Mouse (Mus musculus) olfactory bulb, adult 2 months (tissue): ENCODE data around the gene Bank1. TPM values are rescaled to one million over a fixed set of nuclear protein-coding genes. Genes with fewer than 3 reads are reported as not detected.

Experiments
- H3K27ac ChIP-seq: fragments of 200-500 bp; 2 replicates; pipeline ENCODE4 v1.5.1; 2012; ENCODE audit warnings: low read depth, low read length; ENCODE audit not compliant: insufficient read depth
- H3K4me1 ChIP-seq: fragments of 200-500 bp; 2 replicates; pipeline ENCODE4 v1.6.1; 2012; ENCODE audit warnings: low read length; ENCODE audit not compliant: control insufficient read depth, insufficient read depth
- H3K4me3 ChIP-seq: fragments of 200-500 bp; 2 replicates; pipeline ENCODE4 v1.5.1; 2012; ENCODE audit warnings: mild to moderate bottlenecking, low read depth, low read length, moderate library complexity; ENCODE audit not compliant: insufficient read depth
- CTCF ChIP-seq: fragments of 200-500 bp; IDR thresholded peaks from 2 replicates; pipeline ENCODE4 v1.5.1; 2012; ENCODE audit warnings: low read depth, mild to moderate bottlenecking, low read length, moderate library complexity; ENCODE audit not compliant: insufficient read depth
- POLR2A ChIP-seq: fragments of 200-500 bp; IDR thresholded peaks from 2 replicates; pipeline ENCODE4 v1.6.1; 2012; ENCODE audit warnings: mild to moderate bottlenecking, low read depth, low read length, moderate library complexity; ENCODE audit not compliant: insufficient read depth
- WGBS: fragments of 180-500 bp; shearing (Covaris S2); methylation state at CpG from one replicate; pipeline ENCODE4 v1.1.7; 2018; 5-methylcytosine and 5-hydroxymethylcytosine counted together
- polyA plus RNA-seq: library from polyadenylated mRNA; stranded (reverse); fragments of >200 nt; gene quantifications from 2 replicates; pipeline ENCODE4 v1.2.4, GENCODE M21; 2012; ENCODE audit warnings: low replicate concordance; ENCODE audit not compliant: missing spikeins, insufficient read depth, insufficient read length

Gene Bank1
- polyA plus RNA-seq, 1 experiment: not detected

GRCm38 (mm10) chr3:136155555-136155954 lies 170.3 kb downstream of the Bank1 start:
- Histone ChIP-seq H3K4me3 (no peak overlapping the region), H3K4me1 (no peaks in the 10 kb centered on the region), H3K27ac (no peak overlapping the region)
- no peak for TF ChIP-seq CTCF
- WGBS: 70% methylated on average over 1 of the region's 1 CpGs

- Histone ChIP-seq H3K27ac (no peak overlapping the region), H3K4me1 (no peaks in the 10 kb centered on the region), H3K4me3 (no peak overlapping the region)
- TF ChIP-seq CTCF (no peak), POLR2A (no peak)
- WGBS: 80% methylated on average over 3 of the region's 3 CpGs
Measured at GRCm38 (mm10) chr3:136150886-136151285, 175.0 kb downstream of the Bank1 start.

DNA sequence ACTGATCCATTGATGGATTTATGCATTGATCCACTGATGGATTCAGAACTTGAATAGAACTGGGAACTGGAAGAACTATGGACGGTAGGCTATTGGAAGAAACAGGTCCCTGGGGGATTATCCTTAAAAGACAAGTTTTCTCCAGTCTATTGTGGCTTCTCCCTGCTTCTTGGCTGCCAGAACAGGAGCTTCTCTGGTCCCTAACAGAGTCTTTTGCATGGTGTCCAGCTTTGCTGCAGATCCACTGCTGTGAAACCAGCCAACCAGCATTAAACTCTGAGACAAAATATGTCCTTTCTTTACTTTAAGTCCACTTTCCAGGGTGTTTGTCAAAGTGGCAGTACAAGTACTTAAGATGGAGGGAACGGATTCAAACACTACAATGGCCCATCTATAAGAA lies 178.7 kb downstream of the Bank1 start:
- no peak overlapping the region for H3K4me3 ChIP-seq
- 89% methylated on average over 2 of the region's 2 CpGs for WGBS
- H3K4me1 ChIP-seq: no peaks in the 10 kb centered on the region
- no peak for TF ChIP-seq CTCF
- no peak for TF ChIP-seq POLR2A
- no peak overlapping the region for H3K27ac ChIP-seq

DNA sequence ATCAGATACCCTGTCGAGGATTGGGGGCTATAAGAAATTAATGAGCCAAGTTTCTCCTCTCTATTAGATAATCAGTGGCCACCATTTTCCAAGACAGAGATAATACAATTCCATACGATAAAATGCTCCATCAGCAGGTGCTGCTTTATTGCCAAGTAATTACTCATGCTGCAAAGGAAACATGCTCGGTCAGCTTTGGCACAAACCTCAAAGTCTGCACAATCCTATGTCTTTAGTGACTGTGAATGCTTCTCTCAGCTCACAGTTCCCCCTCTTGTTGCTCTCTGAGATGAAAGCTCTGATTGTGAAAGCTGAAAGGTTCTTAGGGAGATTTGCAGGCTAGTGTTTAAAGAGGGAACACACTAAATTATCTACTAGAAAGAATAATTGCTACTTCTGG lies 193.9 kb downstream of the Bank1 start:
- TF ChIP-seq CTCF (no peak), POLR2A (no peak)
- WGBS: 36% methylated on average over 3 of the region's 3 CpGs
- H3K4me3 ChIP-seq: no peak overlapping the region
- no peak overlapping the region for H3K27ac ChIP-seq
- H3K4me1 ChIP-seq: no peaks in the 10 kb centered on the region

DNA sequence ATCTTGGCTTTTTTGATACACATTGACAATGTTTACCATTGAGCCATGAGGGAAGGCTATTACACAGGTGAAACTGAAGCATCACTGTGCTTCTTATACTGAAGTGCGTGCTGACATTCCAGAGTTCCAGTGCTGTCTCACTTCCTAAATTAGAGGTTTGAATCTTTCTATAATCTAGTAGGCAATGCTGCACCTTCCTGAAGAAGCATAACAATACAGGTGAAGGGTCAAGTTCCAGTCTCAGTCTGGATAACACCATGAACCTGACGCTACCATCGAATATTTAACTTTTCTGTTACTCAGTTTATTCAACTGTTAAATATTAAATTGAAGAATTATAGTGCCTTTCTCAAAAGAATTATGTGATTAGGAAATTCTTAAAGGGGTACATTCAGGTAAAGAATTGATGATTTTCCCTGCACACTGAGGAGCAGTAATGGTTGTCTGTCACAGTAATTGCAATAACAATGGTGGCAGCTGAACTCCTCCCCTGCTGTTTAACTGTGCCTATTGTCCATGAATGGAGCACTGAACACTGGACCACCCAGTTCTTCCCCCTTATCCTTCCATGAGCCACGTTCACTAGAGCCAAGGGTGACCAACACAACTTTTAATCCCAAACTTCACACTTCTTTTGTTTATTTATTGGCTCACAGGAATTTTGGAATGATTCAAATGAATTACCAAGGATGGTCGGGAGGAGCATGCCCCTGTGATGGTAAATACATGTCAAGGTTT lies 210.2 kb downstream of the Bank1 start:
- no peak for TF ChIP-seq POLR2A
- 78% methylated on average over 5 of the region's 5 CpGs for WGBS

GRCm38 (mm10) chr3:136109411-136110139 lies 216.3 kb downstream of the Bank1 start:
- Histone ChIP-seq H3K27ac (no peak overlapping the region), H3K4me1 (no peaks in the 10 kb centered on the region), H3K4me3 (no peak overlapping the region)
- 27% methylated on average over 6 of the region's 6 CpGs for WGBS
- no peak for TF ChIP-seq CTCF
- no peak for TF ChIP-seq POLR2A

More for the DNA sequence above, 210.2 kb downstream of the Bank1 start:
- Histone ChIP-seq H3K4me1 (no peaks in the 10 kb centered on the region), H3K4me3 (no peak overlapping the region), H3K27ac (no peak overlapping the region)

GRCm38 (mm10) chr3:136106452-136106851 lies 219.4 kb downstream of the Bank1 start:
- TF ChIP-seq POLR2A: no peak
- 82% methylated on average over 1 of the region's 1 CpGs for WGBS

GRCm38 (mm10) chr3:136103339-136103738 lies 222.5 kb downstream of the Bank1 start:
- H3K4me1 ChIP-seq: no peaks in the 10 kb centered on the region
- H3K4me3 ChIP-seq: no peak overlapping the region
- TF ChIP-seq POLR2A: no peak
- no peak for TF ChIP-seq CTCF
- no peak overlapping the region for H3K27ac ChIP-seq
- 85% methylated on average over 2 of the region's 2 CpGs for WGBS

More at GRCm38 (mm10) chr3:136106452-136106851, 219.4 kb downstream of the Bank1 start:
- H3K4me1 ChIP-seq: no peaks in the 10 kb centered on the region
- no peak overlapping the region for H3K27ac ChIP-seq
- no peak overlapping the region for H3K4me3 ChIP-seq

DNA sequence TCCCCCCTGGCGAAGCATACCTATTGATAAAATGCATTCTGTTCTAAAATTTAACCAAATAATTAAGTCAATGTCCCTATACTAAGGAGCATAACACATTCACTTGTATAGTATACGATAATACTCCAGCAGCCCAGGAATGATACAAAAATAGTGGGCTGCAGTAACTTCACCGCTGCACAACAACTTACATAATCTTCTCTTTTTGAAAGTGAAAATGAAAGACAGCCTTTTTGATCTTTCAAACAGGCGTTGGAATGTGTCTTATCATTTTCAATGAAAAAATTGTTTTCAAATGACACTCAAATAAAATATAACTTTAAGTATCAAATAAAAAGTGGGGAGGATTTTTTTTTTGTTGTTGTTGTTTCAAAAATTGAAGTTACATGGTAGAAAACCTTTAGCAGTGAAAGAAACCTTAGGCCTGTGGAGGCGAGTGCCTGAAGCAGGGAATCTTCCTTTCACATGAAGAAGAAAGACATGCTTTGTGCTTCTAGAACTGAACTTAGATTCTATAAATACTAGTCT lies 224.8 kb downstream of the Bank1 start:
- no peak overlapping the region for H3K4me3 ChIP-seq
- H3K27ac ChIP-seq: no peak overlapping the region
- H3K4me1 ChIP-seq: no peaks in the 10 kb centered on the region
- TF ChIP-seq POLR2A: no peak
- no peak for TF ChIP-seq CTCF
- WGBS: 89% methylated on average over 5 of the region's 5 CpGs
